Mouse (Mus musculus) bone marrow macrophage, adult 2 months (primary cell): ENCODE data around the gene Rps6ka2.

Experiments used
- CTCF ChIP-seq: IDR thresholded peaks from 2 replicates; pipeline ENCODE4 v1.5.1; 2012; ENCODE audit warnings: low read depth, mild to moderate bottlenecking, low read length, moderate library complexity
- POLR2A ChIP-seq: IDR thresholded peaks from 2 replicates; pipeline ENCODE4 v1.6.1; 2012; ENCODE audit warnings: mild to moderate bottlenecking, low read depth, low read length, borderline replicate concordance

DNA sequence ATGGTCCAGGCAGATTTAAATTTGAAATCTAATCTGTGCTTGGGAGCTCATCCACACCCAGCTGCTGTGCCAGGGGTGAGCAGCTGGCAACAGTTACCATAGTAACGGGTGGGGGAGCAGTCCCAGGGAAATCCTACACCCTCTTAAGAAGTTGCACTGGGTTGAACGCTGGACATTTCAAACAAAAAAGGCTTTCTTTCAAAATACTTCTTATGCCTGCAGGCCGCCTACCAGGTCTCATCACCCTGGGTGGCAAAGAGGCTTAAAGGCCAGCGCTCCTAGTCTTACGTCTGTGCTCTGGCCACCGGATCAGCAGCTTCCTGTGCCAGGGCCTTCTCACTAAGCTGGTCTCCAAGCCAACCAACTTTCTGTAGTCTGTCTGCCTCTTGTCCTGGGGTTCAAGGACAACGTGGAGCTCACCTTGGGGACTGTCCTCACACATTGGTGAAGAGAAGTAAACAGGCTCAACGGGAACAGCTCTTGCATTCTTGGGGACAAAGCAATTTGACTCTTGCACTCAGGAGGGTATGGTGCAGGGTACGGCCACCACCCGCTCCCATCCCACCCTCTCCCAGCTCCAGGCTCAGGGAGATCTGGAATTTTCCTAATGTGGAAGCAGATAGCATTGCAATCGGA lies 35.0 kb downstream of the Rps6ka2 start:
- no peak for TF ChIP-seq CTCF
- no peak for TF ChIP-seq POLR2A
